Mouse (Mus musculus): ENCODE measurements around the gene Krt80.

GRCm38 (mm10) chr15:101331090-101331489 is 38.9 kb downstream of the Krt80 start:
- TF ChIP-seq CTCF (IDR thresholded peaks at IDR 0.05; ENCODE audit: extremely low read depth, insufficient read length, insufficient replicate concordance, low read depth, low read length) = no peak
- no peak for TF ChIP-seq POLR2A (IDR thresholded peaks at IDR 0.05; ENCODE audit: low read depth, low read length)
